Mouse (Mus musculus): ENCODE measurements at regions not wholly inside any gene's neighbourhood (a gene's known extent, or its start where the extent isn't known, plus 50 kb on each side); places are given as distances from the start of the nearest gene placed in this dataset.

- H3K27me3 ChIP-seq (ENCODE audit: control insufficient read depth, insufficient read depth, low read length) = no peaks in the 10 kb centered on the region
- H3K4me1 ChIP-seq (ENCODE audit: control insufficient read depth, insufficient read depth) = 0 out of 2 replicates have a peak, but pooled peaks cover 5% of the 10 kb centered on the region
- no peak overlapping the region for H3K9ac ChIP-seq (replicated peaks; ENCODE audit: low read depth, low read length)
- H3K36me3 ChIP-seq (replicated peaks; ENCODE audit: control insufficient read depth, insufficient read depth, low read length) = no peaks in the 10 kb centered on the region
- no peaks in the 10 kb centered on the region for H3K9me3 ChIP-seq (replicated peaks; ENCODE audit: control insufficient read depth, low read length)
- no peak overlapping the region for H3K4me2 ChIP-seq (ENCODE audit: low read depth, low read length)
- DNase-seq (ENCODE audit: low spot score) (no peak), ATAC-seq (ENCODE audit: insufficient read depth, low read depth) (no peak)
- no peak overlapping the region for H3K27ac ChIP-seq (ENCODE audit: low read depth)
- H3K4me3 ChIP-seq (ENCODE audit: low read depth, low read length) = no peak overlapping the region
- 79% methylated on average over 9 of the region's 9 CpGs for WGBS
- TF ChIP-seq EP300 (IDR thresholded peaks at IDR 0.05; ENCODE audit: low read depth) = no peak
- no peak for TF ChIP-seq CTCF (IDR thresholded peaks at IDR 0.05; ENCODE audit: low read depth)
Measured at GRCm38 (mm10) chr8:92732229-92732628, 58.1 kb downstream of the Irx6 start.

GRCm38 (mm10) chr8:92735646-92736045 lies 61.6 kb downstream of the Irx6 start:
- no peak overlapping the region for H3K4me2 ChIP-seq (ENCODE audit: low read depth, low read length)
- H3K4me3 ChIP-seq (ENCODE audit: low read depth, low read length) = no peak overlapping the region
- no peak overlapping the region for H3K27ac ChIP-seq (ENCODE audit: low read depth)
- no peaks in the 10 kb centered on the region for H3K9me3 ChIP-seq (replicated peaks; ENCODE audit: control insufficient read depth, low read length)
- WGBS = 90% methylated on average over 9 of the region's 9 CpGs
- TF ChIP-seq CTCF (IDR thresholded peaks at IDR 0.05; ENCODE audit: low read depth) = no peak
- TF ChIP-seq EP300 (IDR thresholded peaks at IDR 0.05; ENCODE audit: low read depth) = no peak
- no peaks in the 10 kb centered on the region for H3K36me3 ChIP-seq (replicated peaks; ENCODE audit: control insufficient read depth, insufficient read depth, low read length)
- DNase-seq (ENCODE audit: low spot score) (no peak), ATAC-seq (ENCODE audit: insufficient read depth, low read depth) (no peak)
- 0 out of 2 replicates have a peak, but pooled peaks cover 5% of the 10 kb centered on the region for H3K4me1 ChIP-seq (ENCODE audit: control insufficient read depth, insufficient read depth)
- no peak overlapping the region for H3K9ac ChIP-seq (replicated peaks; ENCODE audit: low read depth, low read length)
- H3K27me3 ChIP-seq (ENCODE audit: control insufficient read depth, insufficient read depth, low read length) = no peaks in the 10 kb centered on the region

GRCm38 (mm10) chr8:92738080-92738479 lies 64.0 kb downstream of the Irx6 start:
- H3K9me3 ChIP-seq (replicated peaks; ENCODE audit: control insufficient read depth, low read length) = no peaks in the 10 kb centered on the region
- no peak for ATAC-seq (ENCODE audit: insufficient read depth, low read depth)
- 67% methylated on average over 1 of the region's 1 CpGs for WGBS

GRCm38 (mm10) chr8:92740286-92740808 lies 66.3 kb downstream of the Irx6 start:
- Histone ChIP-seq H3K9ac (replicated peaks; ENCODE audit: low read depth, low read length) (no peak overlapping the region), H3K4me3 (ENCODE audit: low read depth, low read length) (no peak overlapping the region), H3K27me3 (ENCODE audit: control insufficient read depth, insufficient read depth, low read length) (no peaks in the 10 kb centered on the region), H3K27ac (ENCODE audit: low read depth) (no peak overlapping the region), H3K4me1 (ENCODE audit: control insufficient read depth, insufficient read depth) (no peaks in the 10 kb centered on the region), H3K36me3 (replicated peaks; ENCODE audit: control insufficient read depth, insufficient read depth, low read length) (no peaks in the 10 kb centered on the region), H3K4me2 (ENCODE audit: low read depth, low read length) (no peak overlapping the region), H3K9me3 (replicated peaks; ENCODE audit: control insufficient read depth, low read length) (no peaks in the 10 kb centered on the region)
- 51% methylated on average over 9 of the region's 9 CpGs for WGBS
- ATAC-seq (ENCODE audit: insufficient read depth, low read depth) (no peak), DNase-seq (ENCODE audit: low spot score) (no peak)
- no peak for TF ChIP-seq CTCF (IDR thresholded peaks at IDR 0.05; ENCODE audit: low read depth)
- no peak for TF ChIP-seq EP300 (IDR thresholded peaks at IDR 0.05; ENCODE audit: low read depth)

More at GRCm38 (mm10) chr8:92738080-92738479, 64.0 kb downstream of the Irx6 start:
- H3K4me2 ChIP-seq (ENCODE audit: low read depth, low read length) = no peak overlapping the region
- H3K4me3 ChIP-seq (ENCODE audit: low read depth, low read length) = no peak overlapping the region
- TF ChIP-seq EP300 (IDR thresholded peaks at IDR 0.05; ENCODE audit: low read depth) (no peak), CTCF (IDR thresholded peaks at IDR 0.05; ENCODE audit: low read depth) (no peak)
- no peak overlapping the region for H3K27ac ChIP-seq (ENCODE audit: low read depth)
- 0 out of 2 replicates have a peak, but pooled peaks cover 5% of the 10 kb centered on the region for H3K4me1 ChIP-seq (ENCODE audit: control insufficient read depth, insufficient read depth)
- no peaks in the 10 kb centered on the region for H3K27me3 ChIP-seq (ENCODE audit: control insufficient read depth, insufficient read depth, low read length)
- DNase-seq (ENCODE audit: low spot score) = no peak
- no peak overlapping the region for H3K9ac ChIP-seq (replicated peaks; ENCODE audit: low read depth, low read length)
- H3K36me3 ChIP-seq (replicated peaks; ENCODE audit: control insufficient read depth, insufficient read depth, low read length) = no peaks in the 10 kb centered on the region

GRCm38 (mm10) chr8:92741836-92742235 lies 67.7 kb downstream of the Irx6 start:
- Histone ChIP-seq H3K9me3 (replicated peaks; ENCODE audit: control insufficient read depth, low read length) (no peaks in the 10 kb centered on the region), H3K4me3 (ENCODE audit: low read depth, low read length) (no peak overlapping the region), H3K36me3 (replicated peaks; ENCODE audit: control insufficient read depth, insufficient read depth, low read length) (no peaks in the 10 kb centered on the region), H3K27ac (ENCODE audit: low read depth) (no peak overlapping the region), H3K27me3 (ENCODE audit: control insufficient read depth, insufficient read depth, low read length) (no peaks in the 10 kb centered on the region), H3K9ac (replicated peaks; ENCODE audit: low read depth, low read length) (no peak overlapping the region), H3K4me2 (ENCODE audit: low read depth, low read length) (no peak overlapping the region), H3K4me1 (ENCODE audit: control insufficient read depth, insufficient read depth) (no peaks in the 10 kb centered on the region)
- no peak for ATAC-seq (ENCODE audit: insufficient read depth, low read depth)
- TF ChIP-seq EP300 (IDR thresholded peaks at IDR 0.05; ENCODE audit: low read depth) = no peak
- TF ChIP-seq CTCF (IDR thresholded peaks at IDR 0.05; ENCODE audit: low read depth) = no peak
- no peak for DNase-seq (ENCODE audit: low spot score)
- 76% methylated on average over 3 of the region's 3 CpGs for WGBS

- ATAC-seq (ENCODE audit: insufficient read depth, low read depth) (no peak), DNase-seq (ENCODE audit: low spot score) (no peak)
- no peaks in the 10 kb centered on the region for H3K36me3 ChIP-seq (replicated peaks; ENCODE audit: control insufficient read depth, insufficient read depth, low read length)
- H3K27me3 ChIP-seq (ENCODE audit: control insufficient read depth, insufficient read depth, low read length) = no peaks in the 10 kb centered on the region
- TF ChIP-seq EP300 (IDR thresholded peaks at IDR 0.05; ENCODE audit: low read depth) (no peak), CTCF (IDR thresholded peaks at IDR 0.05; ENCODE audit: low read depth) (no peak)
- 74% methylated on average over 12 of the region's 12 CpGs for WGBS
- H3K4me3 ChIP-seq (ENCODE audit: low read depth, low read length) = no peak overlapping the region
- H3K27ac ChIP-seq (ENCODE audit: low read depth) = no peak overlapping the region
- H3K4me1 ChIP-seq (ENCODE audit: control insufficient read depth, insufficient read depth) = no peaks in the 10 kb centered on the region
- H3K4me2 ChIP-seq (ENCODE audit: low read depth, low read length) = no peak overlapping the region
- no peak overlapping the region for H3K9ac ChIP-seq (replicated peaks; ENCODE audit: low read depth, low read length)
- H3K9me3 ChIP-seq (replicated peaks; ENCODE audit: control insufficient read depth, low read length) = no peaks in the 10 kb centered on the region
Measured at GRCm38 (mm10) chr8:92743108-92743507, 69.0 kb downstream of the Irx6 start.

Data from heart, postnatal 0 days (tissue).